Mouse (Mus musculus) intestine, embryonic 15.5 days (tissue): Measurements from ENCODE around the gene C130050O18Rik. TPM values are rescaled to one million over a fixed set of nuclear protein-coding genes. Genes with fewer than 3 reads are reported as not detected.

ENCODE experiments used
- ATAC-seq: fragments of 200-750 bp; cut with Nextera tagmentation; 2 replicates; pipeline ENCODE4 v1.8.0; 2017; ENCODE audit warnings: moderate TSS enrichment, moderate library complexity
- H3K27ac ChIP-seq: fragments of 300-500 bp; sonication (generic); 2 replicates; pipeline ENCODE4 v1.5.1; 2015; ENCODE audit warnings: mild to moderate bottlenecking, inconsistent platforms
- H3K27me3 ChIP-seq: fragments of 300-500 bp; sonication (generic); replicated peaks from 2 replicates; pipeline ENCODE4 v1.6.1; 2015; ENCODE audit warnings: inconsistent platforms
- H3K36me3 ChIP-seq: fragments of 300-500 bp; sonication (generic); 2 replicates; pipeline ENCODE4 v1.6.1; 2015; ENCODE audit warnings: inconsistent platforms
- H3K4me1 ChIP-seq: fragments of 300-500 bp; sonication (generic); replicated peaks from 2 replicates; pipeline ENCODE4 v1.6.1; 2015; ENCODE audit warnings: inconsistent platforms
- H3K4me2 ChIP-seq: fragments of 300-500 bp; sonication (generic); replicated peaks from 2 replicates; pipeline ENCODE4 v1.6.1; 2015; ENCODE audit warnings: mild to moderate bottlenecking, inconsistent platforms
- H3K4me3 ChIP-seq: fragments of 300-500 bp; sonication (generic); replicated peaks from 2 replicates; pipeline ENCODE4 v1.5.1; 2015; ENCODE audit warnings: inconsistent platforms
- H3K9ac ChIP-seq: fragments of 300-500 bp; sonication (generic); 2 replicates; pipeline ENCODE4 v1.6.1; 2015; ENCODE audit warnings: inconsistent platforms
- H3K9me3 ChIP-seq: fragments of 300-500 bp; sonication (generic); 2 replicates; pipeline ENCODE4 v1.6.1; 2016; ENCODE audit warnings: inconsistent platforms
- WGBS: fragments of 180-500 bp; shearing (Covaris S2); methylation state at CpG from one replicate; pipeline ENCODE4 v1.1.7; 2015; 5-methylcytosine and 5-hydroxymethylcytosine counted together
- polyA plus RNA-seq: library from polyadenylated mRNA; unstranded; fragments of >200 nt; fragmentation: Nextera tagmentation; extraction: Ambion mirVana; gene quantifications from 2 replicates; pipeline ENCODE4 v1.2.1, GENCODE M21; 2015

Gene C130050O18Rik
- polyA plus RNA-seq, 1 experiment from 2014 or later: 0.85 TPM

DNA sequence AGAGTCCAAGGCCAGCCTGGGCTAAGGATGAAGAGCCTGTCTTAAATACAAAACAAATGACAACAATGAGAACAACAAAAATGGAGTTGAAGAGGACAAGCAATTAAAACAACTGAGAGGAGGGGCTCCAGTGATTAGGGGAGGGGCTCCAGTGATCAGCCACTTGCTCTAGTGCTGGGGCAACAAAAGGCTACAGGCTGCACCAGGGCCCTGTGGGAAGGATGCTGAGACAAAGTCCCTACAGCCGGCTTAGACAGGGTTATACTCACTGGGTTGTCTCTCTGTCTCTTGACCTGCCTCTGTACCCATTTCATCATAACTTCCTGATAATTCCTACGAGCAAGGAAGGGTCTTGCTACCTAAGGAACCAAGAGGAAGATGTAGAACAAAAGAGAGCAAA lies 13.0 kb downstream of the C130050O18Rik start:
- no peak for ATAC-seq
- no peak overlapping the region for H3K4me2 ChIP-seq
- no peaks in the 10 kb centered on the region for H3K9me3 ChIP-seq
- H3K27me3 ChIP-seq: no peaks in the 10 kb centered on the region
- H3K9ac ChIP-seq: no peak overlapping the region
- no peaks in the 10 kb centered on the region for H3K36me3 ChIP-seq
- H3K4me1 ChIP-seq: peaks cover 31% of the 10 kb centered on the region
- 60% methylated on average over 2 of the region's 2 CpGs for WGBS
- H3K27ac ChIP-seq: no peak overlapping the region
- no peak overlapping the region for H3K4me3 ChIP-seq

- ATAC-seq: no peak
- WGBS: 16% methylated on average over 3 of the region's 3 CpGs
- no peak overlapping the region for H3K27ac ChIP-seq
- H3K4me2 ChIP-seq: no peak overlapping the region
- H3K36me3 ChIP-seq: no peaks in the 10 kb centered on the region
- H3K4me1 ChIP-seq: peaks cover 35% of the 10 kb centered on the region
- no peak overlapping the region for H3K9ac ChIP-seq
- H3K4me3 ChIP-seq: no peak overlapping the region
- H3K9me3 ChIP-seq: no peaks in the 10 kb centered on the region
- no peaks in the 10 kb centered on the region for H3K27me3 ChIP-seq
These were observed 13.6 kb downstream of the C130050O18Rik start for GRCm38 (mm10) chr5:139418633-139419032.

GRCm38 (mm10) chr5:139423026-139423865 lies 18.2 kb downstream of the C130050O18Rik start, which contains the start of gene Gper1:
Gper1 (plus strand) TSS chr5:139423151.
- 46% methylated on average over 21 of the region's 21 CpGs for WGBS
- H3K36me3 ChIP-seq: no peaks in the 10 kb centered on the region
- H3K4me1 ChIP-seq: peaks cover 41% of the 10 kb centered on the region
- ATAC-seq: peak; percentile 39; the same call in 1 of the 2 replicates
- peak within 1 kb of the TSS; percentile 53 for H3K4me2 ChIP-seq
- no peak within 1 kb of the TSS for H3K27ac ChIP-seq
- H3K27me3 ChIP-seq: no peaks in the 10 kb centered on the region
- peak within 1 kb of the TSS; percentile 19 for H3K4me3 ChIP-seq
- peak within 1 kb of the TSS; percentile 40; the same call in 1 of the 2 replicates for H3K9ac ChIP-seq
- H3K9me3 ChIP-seq: no peaks in the 10 kb centered on the region

DNA sequence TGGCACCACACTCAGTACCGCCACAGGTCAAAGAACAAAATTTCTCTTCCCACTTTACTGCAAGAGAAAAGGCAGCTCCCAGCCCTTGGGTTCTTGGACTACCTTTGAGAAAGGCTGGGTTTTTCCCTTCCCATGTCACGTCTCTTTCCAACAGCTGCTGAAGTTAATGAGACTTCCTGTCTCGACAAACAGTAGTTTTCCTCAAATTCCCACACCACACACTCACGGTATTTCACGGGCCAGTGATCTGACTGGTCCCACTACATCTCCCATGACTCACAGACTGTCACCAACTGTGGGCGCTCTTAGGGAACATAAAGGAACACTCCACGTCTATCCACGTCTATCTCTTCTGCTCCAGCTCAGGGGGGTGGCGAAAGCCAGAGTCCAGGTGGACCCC lies 20.1 kb downstream of the C130050O18Rik start:
- no peak for ATAC-seq
- Histone ChIP-seq H3K36me3 (no peaks in the 10 kb centered on the region), H3K27me3 (no peaks in the 10 kb centered on the region), H3K27ac (no peak overlapping the region), H3K4me1 (peaks cover 37% of the 10 kb centered on the region), H3K4me3 (no peak overlapping the region), H3K4me2 (no peak overlapping the region), H3K9me3 (no peaks in the 10 kb centered on the region), H3K9ac (no peak overlapping the region)
- WGBS: 66% methylated on average over 9 of the region's 9 CpGs

GRCm38 (mm10) chr5:139427001-139427400 lies 21.9 kb downstream of the C130050O18Rik start:
- 86% methylated on average over 9 of the region's 9 CpGs for WGBS
- Histone ChIP-seq H3K4me1 (peaks cover 28% of the 10 kb centered on the region), H3K36me3 (no peaks in the 10 kb centered on the region), H3K9ac (no peak overlapping the region), H3K4me2 (no peak overlapping the region), H3K9me3 (no peaks in the 10 kb centered on the region), H3K27ac (no peak overlapping the region), H3K27me3 (no peaks in the 10 kb centered on the region), H3K4me3 (no peak overlapping the region)
- no peak for ATAC-seq

GRCm38 (mm10) chr5:139427989-139428388 lies 22.9 kb downstream of the C130050O18Rik start:
- H3K4me1 ChIP-seq: peaks cover 25% of the 10 kb centered on the region
- no peak overlapping the region for H3K4me2 ChIP-seq

GRCm38 (mm10) chr5:139429818-139430341 lies 24.8 kb downstream of the C130050O18Rik start:
- Histone ChIP-seq H3K27me3 (no peaks in the 10 kb centered on the region), H3K27ac (no peak overlapping the region), H3K9me3 (no peaks in the 10 kb centered on the region), H3K4me1 (peaks cover 14% of the 10 kb centered on the region), H3K4me2 (no peak overlapping the region), H3K4me3 (no peak overlapping the region), H3K36me3 (no peaks in the 10 kb centered on the region), H3K9ac (no peak overlapping the region)
- 23% methylated on average over 12 of the region's 12 CpGs for WGBS
- peak; percentile 33; the same call in 1 of the 2 replicates for ATAC-seq

More at GRCm38 (mm10) chr5:139427989-139428388, 22.9 kb downstream of the C130050O18Rik start:
- no peaks in the 10 kb centered on the region for H3K27me3 ChIP-seq
- H3K4me3 ChIP-seq: no peak overlapping the region
- no peak overlapping the region for H3K9ac ChIP-seq
- H3K9me3 ChIP-seq: no peaks in the 10 kb centered on the region
- no peak for ATAC-seq
- WGBS: 77% methylated on average over 9 of the region's 9 CpGs
- H3K27ac ChIP-seq: no peak overlapping the region
- H3K36me3 ChIP-seq: no peaks in the 10 kb centered on the region

- 81% methylated on average over 6 of the region's 6 CpGs for WGBS
- no peak overlapping the region for H3K4me2 ChIP-seq
- no peaks in the 10 kb centered on the region for H3K9me3 ChIP-seq
- no peak overlapping the region for H3K9ac ChIP-seq
- no peak overlapping the region for H3K27ac ChIP-seq
- no peak for ATAC-seq
- no peaks in the 10 kb centered on the region for H3K27me3 ChIP-seq
- no peaks in the 10 kb centered on the region for H3K36me3 ChIP-seq
- no peak overlapping the region for H3K4me3 ChIP-seq
- peaks cover 11% of the 10 kb centered on the region for H3K4me1 ChIP-seq
These were observed 27.3 kb downstream of the C130050O18Rik start for GRCm38 (mm10) chr5:139432333-139432732.

DNA sequence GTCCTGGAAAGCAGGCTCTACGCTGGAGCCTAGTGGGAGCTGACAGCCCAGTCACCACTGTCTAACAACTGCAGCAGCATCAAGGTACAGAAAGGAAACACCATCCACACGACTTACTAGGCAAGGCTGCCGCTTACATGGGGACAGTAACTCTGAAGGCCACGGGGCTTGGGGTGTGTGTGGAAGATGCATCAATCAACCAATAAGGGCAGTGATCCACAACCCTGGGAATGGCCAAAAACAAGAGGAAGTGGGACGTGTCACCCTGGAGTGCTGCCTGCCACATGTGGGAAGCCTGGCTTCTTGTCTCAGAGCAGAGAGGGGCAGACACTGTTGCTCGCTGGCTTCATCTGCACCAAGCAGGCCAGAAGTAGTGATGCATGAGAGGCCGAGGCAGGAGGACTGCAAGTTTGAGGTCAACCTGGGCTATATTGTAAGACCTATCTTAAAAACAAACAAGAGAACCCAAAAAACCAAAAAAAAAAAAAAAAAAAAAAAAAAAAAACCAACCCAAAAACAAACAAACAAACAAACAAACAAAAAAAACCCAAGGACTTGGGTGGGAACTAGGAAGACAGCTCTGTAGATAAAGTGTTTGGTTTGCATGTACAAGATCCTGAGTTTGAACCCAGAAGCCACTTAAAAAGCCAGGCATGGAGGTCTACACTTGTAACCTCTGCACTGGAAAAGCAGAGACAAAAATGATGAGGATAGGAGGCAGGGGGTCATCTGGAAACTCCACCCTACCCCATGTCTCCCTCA lies 27.8 kb downstream of the C130050O18Rik start:
- no peak overlapping the region for H3K9ac ChIP-seq
- no peaks in the 10 kb centered on the region for H3K27me3 ChIP-seq
- no peak overlapping the region for H3K4me3 ChIP-seq
- no peak overlapping the region for H3K27ac ChIP-seq
- no peaks in the 10 kb centered on the region for H3K9me3 ChIP-seq
- 72% methylated on average over 7 of the region's 7 CpGs for WGBS
- no peak overlapping the region for H3K4me2 ChIP-seq
- ATAC-seq: no peak
- no peaks in the 10 kb centered on the region for H3K36me3 ChIP-seq
- peaks cover 10% of the 10 kb centered on the region for H3K4me1 ChIP-seq

GRCm38 (mm10) chr5:139433842-139434568 lies 28.9 kb downstream of the C130050O18Rik start:
- H3K27me3 ChIP-seq: no peaks in the 10 kb centered on the region
- no peaks in the 10 kb centered on the region for H3K9me3 ChIP-seq
- 81% methylated on average over 9 of the region's 9 CpGs for WGBS
- H3K36me3 ChIP-seq: no peaks in the 10 kb centered on the region
- no peak overlapping the region for H3K4me2 ChIP-seq
- H3K4me1 ChIP-seq: peaks cover 11% of the 10 kb centered on the region
- no peak overlapping the region for H3K9ac ChIP-seq
- no peak for ATAC-seq
- no peak overlapping the region for H3K27ac ChIP-seq
- no peak overlapping the region for H3K4me3 ChIP-seq

- 44% methylated on average over 8 of the region's 8 CpGs for WGBS
- Histone ChIP-seq H3K4me2 (no peak overlapping the region), H3K9ac (no peak overlapping the region), H3K27ac (no peak overlapping the region), H3K4me1 (peaks cover 4% of the 10 kb centered on the region), H3K36me3 (no peaks in the 10 kb centered on the region), H3K4me3 (no peak overlapping the region), H3K27me3 (no peaks in the 10 kb centered on the region), H3K9me3 (no peaks in the 10 kb centered on the region)
- no peak for ATAC-seq
These were observed 29.9 kb downstream of the C130050O18Rik start for GRCm38 (mm10) chr5:139434940-139435339.

GRCm38 (mm10) chr5:139437769-139438168 lies 32.7 kb downstream of the C130050O18Rik start:
- Histone ChIP-seq H3K4me3 (no peak overlapping the region), H3K36me3 (no peaks in the 10 kb centered on the region), H3K4me2 (no peak overlapping the region), H3K9me3 (no peaks in the 10 kb centered on the region), H3K9ac (no peak overlapping the region), H3K27me3 (no peaks in the 10 kb centered on the region), H3K27ac (no peak overlapping the region), H3K4me1 (0 out of 2 replicates have a peak, but pooled peaks cover 4% of the 10 kb centered on the region)
- WGBS: 93% methylated on average over 4 of the region's 4 CpGs
- ATAC-seq: no peak
